Mouse (Mus musculus) C2C12 (cell line): ENCODE measurements around the gene Rell1.

Source experiments
- CTCF ChIP-seq: IDR thresholded peaks from one replicate; pipeline ENCODE4 v1.5.1; 2011; ENCODE audit not compliant: control insufficient read depth, insufficient read depth, insufficient read length
- MAX ChIP-seq: IDR thresholded peaks from one replicate; pipeline ENCODE4 v1.6.1; 2011; ENCODE audit warnings: mild to moderate bottlenecking, control low read depth
- MYOD1 ChIP-seq: IDR thresholded peaks from one replicate; pipeline ENCODE4 v1.6.1; 2011; ENCODE audit warnings: low read depth; ENCODE audit not compliant: control insufficient read depth, insufficient read length

GRCm38 (mm10) chr5:64006548-64006947, 37.9 kb upstream of the Rell1 start:
- TF ChIP-seq CTCF, result no peak
- TF ChIP-seq MAX, result no peak
- TF ChIP-seq MYOD1, result no peak
